Mouse (Mus musculus): ENCODE data around the gene Cd244a.

The Cd244a gene

GRCm38 (mm10) chr1:171558898-171559297 lies at the start of gene Cd244a:
Cd244a (plus strand) TSS chr1:171559193.
- DNase-seq: peak; percentile 62

GRCm38 (mm10) chr1:171513234-171513633 lies 45.8 kb upstream of the Cd244a start:
- DNase-seq: no peak

- no peak for DNase-seq
Measured at GRCm38 (mm10) chr1:171513760-171514159, 45.2 kb upstream of the Cd244a start.

- DNase-seq: peak; percentile 35
Measured at GRCm38 (mm10) chr1:171515039-171515438, 44.0 kb upstream of the Cd244a start.

- DNase-seq: no peak
Measured at GRCm38 (mm10) chr1:171515557-171515956, 43.4 kb upstream of the Cd244a start.

- DNase-seq: no peak
Measured at GRCm38 (mm10) chr1:171531367-171531766, 27.6 kb upstream of the Cd244a start.

- DNase-seq: no peak
Measured at GRCm38 (mm10) chr1:171532830-171533229, 26.2 kb upstream of the Cd244a start.

- no peak for DNase-seq
Measured at GRCm38 (mm10) chr1:171534557-171534956, 24.4 kb upstream of the Cd244a start.

GRCm38 (mm10) chr1:171535194-171535593 lies 23.8 kb upstream of the Cd244a start, which contains the start of gene Itln1:
Itln1 (minus strand) TSS chr1:171535294.
- no peak for DNase-seq

GRCm38 (mm10) chr1:171540694-171541093 lies 18.3 kb upstream of the Cd244a start:
- no peak for DNase-seq

- peak; percentile 49 for DNase-seq
Measured at GRCm38 (mm10) chr1:171551326-171551725, 7.7 kb upstream of the Cd244a start.

GRCm38 (mm10) chr1:171552230-171552629 lies 6.8 kb upstream of the Cd244a start:
- no peak for DNase-seq

GRCm38 (mm10) chr1:171553359-171554341 lies 5.3 kb upstream of the Cd244a start:
- DNase-seq: no peak

- DNase-seq: no peak
Measured at GRCm38 (mm10) chr1:171556366-171556765, 2.6 kb upstream of the Cd244a start.

GRCm38 (mm10) chr1:171558407-171558806 lies 586 bp upstream of the Cd244a start:
- DNase-seq: no peak

GRCm38 (mm10) chr1:171560262-171560661 lies 1.3 kb downstream of the Cd244a start:
- DNase-seq: no peak

GRCm38 (mm10) chr1:171561200-171561599 lies 2.2 kb downstream of the Cd244a start:
- DNase-seq: peak; percentile 51

GRCm38 (mm10) chr1:171561639-171562225 lies 2.7 kb downstream of the Cd244a start:
- DNase-seq: peak; percentile 40

GRCm38 (mm10) chr1:171563042-171563441 lies 4.0 kb downstream of the Cd244a start:
- no peak for DNase-seq

- DNase-seq: peak; percentile 46
Measured at GRCm38 (mm10) chr1:171564247-171564646, 5.3 kb downstream of the Cd244a start.

GRCm38 (mm10) chr1:171565888-171566287 lies 6.9 kb downstream of the Cd244a start:
- no peak for DNase-seq

GRCm38 (mm10) chr1:171566777-171567176 lies 7.8 kb downstream of the Cd244a start:
- DNase-seq: peak; percentile 60

GRCm38 (mm10) chr1:171568436-171568835 lies 9.4 kb downstream of the Cd244a start:
- no peak for DNase-seq

- DNase-seq: no peak
Measured at GRCm38 (mm10) chr1:171577168-171577567, 18.2 kb downstream of the Cd244a start.

All from lung, postnatal 36 days (tissue).